Mouse (Mus musculus) neutrophil, adult 83 days (primary cell): ENCODE data around the gene Slc7a12. TPM values are rescaled to one million over a fixed set of nuclear protein-coding genes. Genes with fewer than 3 reads are reported as not detected.

Experiments used
- total RNA-seq, 2 experiments: library from RNA; stranded (reverse); gene quantifications; one replicate each; pipeline ENCODE4 v1.2.4; 2023

Slc7a12 gene
- total RNA-seq, result not detected

DNA sequence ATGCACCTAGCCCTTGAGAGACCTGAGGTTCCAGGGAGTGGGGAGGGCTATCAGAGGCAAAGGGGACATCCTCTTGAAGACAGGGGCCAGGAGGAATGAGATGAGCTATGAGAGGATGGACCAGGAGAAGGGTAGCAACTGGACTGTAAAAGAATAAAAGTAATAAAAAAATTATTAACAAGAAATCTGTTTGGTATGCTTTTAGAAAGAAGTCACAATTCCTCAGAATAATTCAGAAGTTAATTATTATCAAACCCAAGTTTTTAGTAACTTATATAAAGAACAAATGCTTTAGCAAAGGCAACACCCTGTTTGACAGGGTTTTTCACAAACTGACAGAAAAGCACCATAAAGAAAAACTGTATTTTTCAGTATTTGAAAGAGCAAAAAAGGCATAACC is at the start of gene Slc7a12:
Gene Slc7a12, plus strand, starts transcription at position 301 of the 400 bp plus-strand sequence.

Other genes starting within 250 kb of the Slc7a12 start
- 10 to 100 TPM; 52.9 to 64.7 TPM for gene 1810022K09Rik, start 130.6 kb downstream of the Slc7a12 start, total RNA-seq
- gene Car13, start 161.0 kb downstream of the Slc7a12 start, total RNA-seq, result 1 to 10 TPM; 1.2 to 1.5 TPM